Mouse (Mus musculus): ENCODE measurements around the gene Itsn1.

The Itsn1 gene

GRCm38 (mm10) chr16:91729066-91729482 is at the start of gene Itsn1:
Itsn1 (plus strand) TSS chr16:91729281.
- under 1% methylated on average over 33 of the region's 33 CpGs for WGBS

- WGBS = 70% methylated on average over 5 of the region's 5 CpGs
Measured at GRCm38 (mm10) chr16:91680656-91681055, 48.4 kb upstream of the Itsn1 start.

GRCm38 (mm10) chr16:91685526-91685925 is 43.6 kb upstream of the Itsn1 start:
- 82% methylated on average over 5 of the region's 5 CpGs for WGBS

DNA sequence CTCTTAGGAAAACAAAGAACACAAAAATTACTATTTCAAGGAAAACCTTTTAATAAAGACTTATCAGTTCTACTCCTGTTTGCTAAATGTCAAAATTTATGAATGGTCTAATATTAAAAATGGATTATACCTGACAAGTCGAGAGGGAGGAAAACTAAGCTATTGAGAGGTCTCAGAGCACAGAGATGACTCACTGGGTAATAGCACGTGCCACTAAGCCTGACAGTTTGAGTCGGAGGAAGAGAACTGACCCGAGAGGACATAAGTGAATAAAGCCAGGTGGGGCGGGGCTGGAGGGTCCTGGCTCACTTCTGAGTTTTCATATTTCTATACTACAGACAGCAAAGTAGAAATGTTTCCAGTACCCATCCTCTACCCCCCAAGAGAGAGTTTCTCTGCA is 42.7 kb upstream of the Itsn1 start:
- 85% methylated on average over 5 of the region's 5 CpGs for WGBS

DNA sequence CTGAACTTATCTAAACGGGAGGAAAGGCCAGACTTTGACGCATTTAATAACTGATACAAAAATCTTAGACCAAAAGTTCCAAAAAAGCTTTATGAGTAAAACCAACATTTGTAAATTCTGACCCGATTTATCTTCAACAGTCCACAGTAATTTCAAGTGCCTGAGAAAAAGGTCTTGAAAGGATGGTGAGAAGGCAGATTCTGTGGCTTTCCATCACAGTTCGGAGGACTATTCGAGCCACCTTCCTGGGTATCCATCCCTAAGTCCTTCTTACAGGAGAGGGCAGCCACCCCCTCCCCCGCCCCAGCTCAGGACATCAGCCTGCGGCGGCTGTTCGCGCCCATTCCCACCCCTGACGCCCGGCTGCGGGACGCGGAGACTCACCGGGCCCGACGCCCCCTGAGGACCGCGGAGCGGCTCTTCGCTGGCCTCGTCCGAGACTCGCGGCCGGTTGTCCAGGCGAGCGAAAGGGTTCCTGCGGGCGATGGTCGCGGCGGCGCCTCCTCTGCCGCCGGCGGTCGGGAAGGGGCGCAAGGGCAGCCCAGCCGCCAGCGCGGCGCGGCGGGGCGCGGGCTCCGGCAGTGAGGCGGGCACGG is 41.0 kb upstream of the Itsn1 start:
- 1% methylated on average over 46 of the region's 51 CpGs for WGBS

DNA sequence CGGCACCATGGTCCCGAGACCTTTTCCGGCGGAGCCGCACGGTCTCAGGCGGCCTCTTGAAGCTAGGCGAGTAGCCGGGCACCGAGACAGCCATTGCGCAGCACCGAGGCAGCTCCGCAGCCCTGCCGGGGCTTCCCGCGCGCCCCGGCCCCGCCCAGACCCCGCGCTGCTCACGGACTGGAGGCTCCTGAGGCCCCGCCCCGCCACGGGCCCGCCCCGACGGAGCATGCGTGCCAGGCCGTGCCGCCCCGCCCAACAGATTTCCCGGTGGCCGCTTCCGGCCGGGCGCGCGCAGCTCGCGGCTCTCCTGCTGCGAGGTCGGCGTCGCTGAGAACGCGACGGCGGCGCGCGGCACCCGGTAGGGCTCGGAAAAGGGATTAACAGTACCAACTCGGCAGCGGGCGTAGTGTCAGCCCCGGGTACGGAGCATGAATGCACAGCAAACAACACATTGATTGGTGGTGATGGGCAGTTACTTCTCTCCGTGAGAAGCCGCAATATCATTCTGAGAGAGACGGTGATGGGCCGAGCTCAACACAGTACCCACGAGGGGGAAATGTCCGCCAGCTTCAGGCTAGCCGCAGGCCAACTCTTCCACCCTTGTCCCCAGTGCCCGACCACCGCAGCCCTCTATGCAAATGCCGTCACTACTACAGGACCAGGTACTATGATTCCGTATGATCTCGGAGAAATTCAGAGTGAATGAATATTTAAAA is 40.3 kb upstream of the Itsn1 start, which contains the start of gene Donson:
Gene Donson, minus strand, starts transcription at position 152 of the 716 bp plus-strand sequence.
- whole genome bisulfite sequencing = under 1% methylated on average over 59 of the region's 71 CpGs

- WGBS = 37% methylated on average over 7 of the region's 7 CpGs
Measured at GRCm38 (mm10) chr16:91689791-91690190, 39.3 kb upstream of the Itsn1 start.

GRCm38 (mm10) chr16:91694455-91695084 is 34.5 kb upstream of the Itsn1 start:
- 22% methylated on average over 14 of the region's 14 CpGs for WGBS

GRCm38 (mm10) chr16:91695108-91695755 is 33.8 kb upstream of the Itsn1 start:
- WGBS = 57% methylated on average over 8 of the region's 8 CpGs

GRCm38 (mm10) chr16:91698995-91699394 is 30.1 kb upstream of the Itsn1 start:
- 93% methylated on average over 1 of the region's 1 CpGs for WGBS

- WGBS = 91% methylated on average over 13 of the region's 13 CpGs
Measured at GRCm38 (mm10) chr16:91701908-91702307, 27.2 kb upstream of the Itsn1 start.

GRCm38 (mm10) chr16:91702771-91703188 is 26.3 kb upstream of the Itsn1 start:
- 59% methylated on average over 3 of the region's 3 CpGs for WGBS

DNA sequence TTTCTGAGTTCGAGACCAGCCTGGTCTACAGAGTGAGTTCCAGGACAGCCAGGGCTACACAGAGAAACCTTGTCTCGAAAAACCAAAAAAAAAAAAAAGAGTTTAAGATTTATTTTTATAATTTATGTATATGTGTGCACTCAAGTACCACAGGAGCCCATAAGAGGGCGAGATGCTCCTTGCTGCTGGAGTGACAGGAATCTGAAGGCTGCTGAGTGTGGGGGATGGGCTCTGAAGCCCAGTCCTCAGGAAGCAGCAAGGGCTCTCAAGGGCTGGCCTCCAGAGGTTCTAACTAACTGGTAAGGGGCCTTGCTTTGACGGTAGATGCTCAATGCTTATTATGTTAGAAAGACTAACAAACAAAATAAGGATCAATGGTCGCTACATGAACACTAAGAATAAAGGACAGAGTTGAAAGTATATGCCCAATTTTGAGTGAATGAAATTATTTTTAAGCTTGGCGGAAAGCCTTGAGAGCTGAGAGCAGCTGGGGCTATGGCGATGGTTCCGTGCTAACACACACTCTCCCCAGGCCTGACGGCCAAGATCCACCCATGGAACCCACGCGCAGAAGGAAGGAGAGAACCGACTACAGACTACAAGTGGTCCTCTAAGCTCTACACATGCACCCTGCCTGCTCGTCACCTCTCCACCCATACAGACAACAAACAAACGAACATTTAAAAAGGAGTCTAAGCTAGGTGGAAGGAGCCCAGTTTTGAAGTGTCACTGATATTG is 24.3 kb upstream of the Itsn1 start:
- WGBS = 51% methylated on average over 14 of the region's 14 CpGs

DNA sequence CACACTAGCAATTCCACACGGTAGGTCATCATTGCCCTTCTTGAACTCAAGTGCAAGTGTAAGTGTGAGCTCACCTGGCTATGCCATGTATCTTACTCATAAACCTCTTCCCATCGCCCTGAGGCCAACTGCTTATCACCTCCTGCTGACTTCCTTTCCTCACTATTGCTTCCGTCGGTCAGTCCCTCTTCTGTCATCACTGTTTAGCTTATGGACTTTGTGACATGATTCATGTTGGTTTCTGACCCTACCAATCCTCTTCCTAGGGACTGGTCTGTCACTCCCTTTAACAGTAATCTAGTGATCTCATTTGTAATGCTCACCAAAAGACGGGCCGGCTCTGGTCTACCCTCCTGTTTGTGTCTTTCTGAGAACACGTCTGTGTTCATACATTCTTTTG is 18.8 kb upstream of the Itsn1 start:
- WGBS = 88% methylated on average over 7 of the region's 7 CpGs

- 66% methylated on average over 11 of the region's 11 CpGs for whole genome bisulfite sequencing
Measured at GRCm38 (mm10) chr16:91716927-91717349, 12.1 kb upstream of the Itsn1 start.

GRCm38 (mm10) chr16:91717399-91717798 is 11.7 kb upstream of the Itsn1 start:
- 94% methylated on average over 4 of the region's 4 CpGs for WGBS

DNA sequence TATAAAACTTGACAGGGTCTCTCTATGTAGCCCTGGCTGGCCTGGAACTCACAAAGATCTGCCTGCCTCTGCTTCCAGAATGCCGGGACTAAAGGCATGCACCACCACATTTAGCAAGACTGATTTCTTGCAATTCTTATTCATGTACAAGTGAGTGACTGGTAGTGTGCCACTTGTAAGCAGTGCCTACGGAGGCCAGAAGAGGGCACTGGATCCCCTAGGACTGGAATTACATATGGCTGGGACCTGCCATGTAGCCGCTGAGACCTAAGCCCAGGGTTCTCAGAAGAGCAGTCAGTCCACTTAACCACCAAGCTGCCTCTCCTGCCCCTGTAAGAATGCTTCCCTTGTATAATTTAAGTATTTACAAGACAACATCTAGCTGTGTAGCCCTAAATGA is 4.8 kb upstream of the Itsn1 start:
- 25% methylated on average over 3 of the region's 3 CpGs for WGBS

DNA sequence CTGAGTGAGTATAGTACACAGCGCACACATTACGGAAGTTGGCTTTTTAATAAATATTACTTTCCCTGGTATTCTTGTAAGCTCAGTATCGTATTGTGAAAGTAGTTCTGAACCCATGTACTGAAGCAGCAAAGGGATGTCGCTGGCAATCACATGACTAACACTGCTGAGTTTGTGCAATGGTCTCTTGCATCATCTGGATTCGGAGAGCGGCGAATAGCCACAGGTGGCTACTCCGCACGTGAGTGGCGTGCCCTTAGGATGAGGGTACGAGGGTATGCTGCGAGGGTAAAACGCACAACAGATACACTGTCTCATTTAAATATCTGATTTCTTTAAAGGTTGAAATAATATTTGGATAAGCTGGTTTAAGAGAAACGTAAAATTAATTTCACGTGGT is 1.6 kb upstream of the Itsn1 start:
- WGBS = 76% methylated on average over 15 of the region's 15 CpGs

DNA sequence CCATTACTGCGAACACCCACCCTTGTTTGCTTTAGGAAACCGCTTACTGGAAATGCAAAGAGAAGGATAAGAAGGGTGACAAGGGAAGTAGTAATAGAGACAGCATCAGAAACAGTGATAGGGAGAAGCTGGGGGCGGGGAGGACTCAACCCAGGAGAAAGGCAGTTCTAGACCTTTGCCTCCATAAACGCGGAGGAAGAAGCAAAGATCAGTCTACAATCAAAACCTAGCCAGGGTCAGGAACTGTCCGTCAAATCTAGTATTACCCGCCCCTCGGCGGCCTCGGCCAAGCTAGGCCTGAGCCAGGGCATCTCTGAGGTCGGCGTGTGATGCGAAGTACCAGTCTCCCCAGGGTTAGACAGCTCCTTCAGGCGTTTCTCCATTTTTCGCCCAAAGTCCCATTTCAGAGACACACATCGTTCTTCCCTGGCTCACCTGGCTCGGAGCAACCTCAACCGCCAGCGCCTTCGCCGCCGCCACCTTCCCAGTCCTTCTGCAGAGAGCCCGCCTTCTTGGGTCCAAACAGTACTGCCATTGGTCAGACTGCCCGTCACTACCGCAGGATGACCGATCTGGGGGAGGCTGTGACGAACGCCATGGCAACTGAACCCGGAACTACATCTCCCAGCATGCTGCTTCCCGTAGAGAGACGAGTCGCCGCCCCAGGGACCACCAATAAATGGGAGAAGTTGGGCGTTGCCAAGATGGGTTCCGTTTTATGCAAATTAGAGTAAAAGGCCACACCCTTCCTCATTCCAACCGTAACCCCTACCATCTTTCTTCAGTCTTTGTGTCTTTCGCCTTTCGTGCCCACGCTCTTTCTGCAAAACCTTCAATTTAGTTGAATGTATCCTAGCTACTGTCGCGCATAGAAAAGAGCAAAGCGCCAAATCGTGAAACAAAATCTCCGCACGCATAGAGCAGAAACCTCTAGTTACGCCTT is 687 bp upstream of the Itsn1 start, which contains the start of gene Cryzl1:
Gene Cryzl1, minus strand, starts transcription at position 853 of the 943 bp plus-strand sequence.
- under 1% methylated on average over 46 of the region's 46 CpGs for WGBS

DNA sequence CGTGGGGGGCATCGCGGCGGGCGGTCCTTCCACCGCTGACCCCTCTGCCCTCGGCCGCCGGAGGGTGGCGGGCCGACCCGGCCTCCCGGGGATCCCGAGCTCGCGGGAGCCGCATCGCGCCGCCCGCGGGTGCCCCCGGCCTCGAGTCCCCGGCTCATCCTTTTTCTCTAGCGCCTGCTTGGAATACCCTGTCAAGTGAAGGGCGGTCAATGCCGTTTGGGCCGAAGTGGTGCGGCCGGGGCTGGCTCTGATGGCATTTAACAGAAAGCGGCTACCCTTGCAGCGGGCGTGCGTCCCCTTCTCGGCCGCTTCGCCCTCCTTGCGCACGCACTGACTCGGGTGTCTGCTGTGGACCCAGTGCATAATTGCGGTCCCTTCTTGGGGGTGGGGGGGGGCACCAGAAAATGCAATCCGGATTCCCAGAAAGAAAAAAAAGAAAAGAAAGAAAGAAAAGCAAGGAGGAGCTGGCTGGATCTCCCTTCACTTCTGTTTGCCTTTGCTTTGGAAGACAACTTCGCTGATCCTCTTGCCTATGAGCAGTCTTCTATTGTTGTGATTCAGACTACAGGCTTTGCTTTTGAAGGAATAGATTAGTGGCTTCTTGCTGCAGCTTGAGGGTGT is 850 bp downstream of the Itsn1 start:
- WGBS = under 1% methylated on average over 44 of the region's 44 CpGs

Measured in cerebral cortex, adult 2 months (tissue).